Mouse (Mus musculus) kidney, adult 2 months (tissue): Measurements from ENCODE around the gene Zfp652.

Experiments
- CTCF ChIP-seq: fragments of 200-500 bp; conservative IDR thresholded peaks from 2 replicates; pipeline ENCODE4 v1.5.1; 2011; ENCODE audit warnings: low read depth, mild to moderate bottlenecking, control low read depth, low read length, moderate library complexity, mixed read lengths; ENCODE audit not compliant: insufficient read depth, insufficient read length
- POLR2A ChIP-seq: fragments of 200-500 bp; IDR thresholded peaks from one replicate; pipeline ENCODE4 v1.6.1; 2011; ENCODE audit warnings: low read depth, low read length, control low read depth

DNA sequence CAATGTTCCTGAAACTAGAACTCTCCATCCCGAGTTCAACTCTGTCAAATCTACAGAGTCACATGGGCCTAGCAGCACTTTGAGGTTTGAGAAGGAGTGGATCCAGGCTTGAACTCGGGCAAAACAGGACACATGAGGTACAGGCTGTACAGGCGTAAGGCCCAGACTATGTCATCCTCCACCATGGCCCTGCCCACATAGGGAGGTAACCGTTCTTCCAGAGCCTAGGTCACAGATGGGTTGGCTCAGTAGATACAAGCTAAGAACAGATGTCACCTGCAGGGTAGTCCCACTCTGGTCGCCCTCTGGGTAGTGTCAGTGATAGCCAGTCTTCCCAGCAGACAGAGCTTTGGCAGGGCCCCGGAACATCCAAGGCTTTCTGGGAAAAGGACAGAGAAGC lies 74.0 kb downstream of the Zfp652 start:
- TF ChIP-seq POLR2A: no peak
- no peak for TF ChIP-seq CTCF
